Mouse (Mus musculus) kidney, adult 2 months (tissue): ENCODE data around the gene Ell. TPM values are rescaled to one million over a fixed set of nuclear protein-coding genes. Genes with fewer than 3 reads are reported as not detected.

Source experiments
- DNase-seq: peaks from one replicate; pipeline ENCODE4 v3.0.0; 2021
- H3K27ac ChIP-seq: fragments of 200-500 bp; 2 replicates; pipeline ENCODE4 v1.5.1; 2012; ENCODE audit warnings: low read depth, low read length, control low read depth, inconsistent platforms; ENCODE audit not compliant: insufficient read depth
- H3K27me3 ChIP-seq: fragments of 200-500 bp; replicated peaks from 2 replicates; pipeline ENCODE4 v1.6.1; 2012; ENCODE audit warnings: mild to moderate bottlenecking, moderate library complexity, low read length, inconsistent platforms; ENCODE audit not compliant: control insufficient read depth, insufficient read depth
- H3K36me3 ChIP-seq: fragments of 200-500 bp; 2 replicates; pipeline ENCODE4 v1.6.1; 2012; ENCODE audit warnings: mild to moderate bottlenecking, moderate library complexity, low read length, inconsistent platforms; ENCODE audit not compliant: control insufficient read depth, insufficient read depth
- H3K4me1 ChIP-seq: fragments of 200-500 bp; 2 replicates; pipeline ENCODE4 v1.6.1; 2011; ENCODE audit warnings: low read length; ENCODE audit not compliant: control insufficient read depth, insufficient read depth
- H3K4me3 ChIP-seq: fragments of 200-500 bp; 2 replicates; pipeline ENCODE4 v1.5.1; 2011; ENCODE audit warnings: mild to moderate bottlenecking, low read depth, low read length, control low read depth; ENCODE audit not compliant: insufficient read depth
- CTCF ChIP-seq: fragments of 200-500 bp; conservative IDR thresholded peaks from 2 replicates; pipeline ENCODE4 v1.5.1; 2011; ENCODE audit warnings: low read depth, mild to moderate bottlenecking, control low read depth, low read length, moderate library complexity, mixed read lengths; ENCODE audit not compliant: insufficient read depth, insufficient read length
- POLR2A ChIP-seq: fragments of 200-500 bp; IDR thresholded peaks from one replicate; pipeline ENCODE4 v1.6.1; 2011; ENCODE audit warnings: low read depth, low read length, control low read depth
- WGBS: fragments of 180-500 bp; shearing (Covaris S2); methylation state at CpG from one replicate; pipeline ENCODE4 v1.1.7; 2018; 5-methylcytosine and 5-hydroxymethylcytosine counted together
- polyA plus RNA-seq: library from polyadenylated mRNA; depleted of rRNA; stranded (reverse); fragments of >200 nt; gene quantifications from 2 replicates; pipeline ENCODE4 v1.2.3, GENCODE M21; 2012

Gene Ell
- polyA plus RNA-seq, 1 experiment = 16.4 TPM

DNA sequence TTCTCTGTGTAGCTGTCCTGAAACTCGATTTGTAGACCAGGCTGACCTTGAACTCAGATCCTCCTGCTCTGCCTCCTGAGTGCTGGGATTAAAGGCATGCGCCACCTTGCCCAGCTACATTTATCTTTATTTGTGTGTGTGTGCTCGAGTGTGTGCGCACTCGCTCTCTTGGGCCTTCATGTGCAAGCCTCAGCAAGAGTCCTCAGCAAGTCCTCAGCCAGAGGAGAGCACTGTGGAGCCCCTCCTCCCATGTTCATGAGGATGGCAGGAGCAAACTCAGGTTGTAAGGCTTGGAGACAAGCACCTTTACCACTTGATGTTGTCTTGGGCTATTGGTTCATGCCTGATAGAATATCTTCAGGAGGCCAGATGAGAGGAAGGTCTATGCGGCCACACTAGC lies 8.5 kb downstream of the Ell start:
- no peaks in the 10 kb centered on the region for H3K36me3 ChIP-seq
- H3K27me3 ChIP-seq = no peaks in the 10 kb centered on the region
- no peak overlapping the region for H3K4me3 ChIP-seq
- 88% methylated on average over 6 of the region's 6 CpGs for WGBS
- no peak for DNase-seq
- no peak overlapping the region for H3K27ac ChIP-seq
- TF ChIP-seq POLR2A (no peak), CTCF (no peak)
- H3K4me1 ChIP-seq = peaks cover 22% of the 10 kb centered on the region; the same call in 1 of the 2 replicates

DNA sequence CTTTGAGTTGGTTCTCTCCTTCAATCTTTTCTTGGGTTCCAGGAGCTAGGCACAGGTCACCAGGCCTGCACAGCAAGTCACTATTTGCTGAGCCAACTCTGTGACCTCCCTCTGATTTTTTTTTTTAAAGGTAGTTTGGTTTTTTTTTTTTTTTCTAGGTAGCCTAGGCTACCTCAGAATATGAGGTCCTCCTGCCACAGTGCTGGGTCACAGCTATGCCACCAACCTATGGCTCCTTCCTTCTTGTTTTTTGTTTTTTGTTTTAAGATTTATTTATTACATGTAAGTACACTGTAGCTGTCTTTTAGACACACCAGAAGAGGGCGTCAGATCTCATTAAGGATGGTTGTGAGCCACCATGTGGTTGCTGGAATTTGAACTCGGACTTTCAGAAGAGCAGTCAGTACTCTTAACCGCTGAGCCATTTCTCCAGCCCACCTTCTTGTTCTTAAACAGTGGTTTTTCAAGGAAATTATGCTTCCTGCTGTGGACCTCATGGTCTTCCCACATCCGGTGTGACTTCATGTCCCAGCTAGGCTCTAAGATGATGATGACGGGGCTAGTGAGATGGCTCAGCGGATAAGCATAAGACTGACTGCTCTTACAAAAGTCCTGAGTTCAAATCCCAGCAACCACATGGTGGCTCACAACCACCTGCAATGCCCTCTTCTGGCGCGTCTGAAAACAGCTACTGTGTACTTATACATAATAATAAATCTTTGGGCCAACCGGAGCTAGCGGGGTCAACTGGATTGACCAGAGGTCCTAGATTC lies 10.3 kb downstream of the Ell start:
- WGBS = 80% methylated on average over 10 of the region's 10 CpGs
- H3K4me3 ChIP-seq = no peak overlapping the region
- DNase-seq = no peak
- no peaks in the 10 kb centered on the region for H3K27me3 ChIP-seq
- H3K36me3 ChIP-seq = no peaks in the 10 kb centered on the region
- no peak overlapping the region for H3K27ac ChIP-seq
- peaks cover 20% of the 10 kb centered on the region for H3K4me1 ChIP-seq
- TF ChIP-seq CTCF (no peak), POLR2A (no peak)

DNA sequence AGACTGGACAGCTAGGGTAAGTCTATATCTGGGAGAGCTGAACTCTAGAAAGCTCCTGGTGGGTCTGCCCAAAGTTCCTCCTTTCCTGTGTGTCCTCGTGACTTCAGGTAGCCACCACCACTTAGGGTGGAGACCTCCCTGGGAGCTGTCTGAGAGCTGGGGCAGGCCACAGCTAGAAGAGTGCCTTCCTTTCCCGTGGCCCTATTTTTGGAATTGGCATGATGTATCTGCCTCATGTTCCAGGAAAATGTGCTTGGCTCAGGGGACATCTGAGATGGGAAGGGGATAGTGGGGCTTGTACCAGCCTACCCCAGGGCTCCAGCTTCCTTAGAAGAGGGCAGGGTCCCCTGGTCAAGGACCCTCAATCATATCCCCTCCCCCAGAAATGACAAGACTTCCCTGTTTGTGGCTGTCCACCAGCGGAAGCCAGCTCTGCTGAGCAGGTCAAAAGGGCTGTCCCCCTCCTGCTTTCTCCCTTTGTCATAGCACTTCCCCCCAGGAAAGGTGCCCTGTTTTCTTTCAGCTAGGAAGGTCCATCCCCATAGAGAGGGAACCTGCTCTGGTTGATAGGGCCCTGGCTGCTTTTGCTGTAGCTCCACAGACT lies 12.4 kb downstream of the Ell start:
- Histone ChIP-seq H3K4me3 (no peak overlapping the region), H3K27ac (no peak overlapping the region), H3K4me1 (peaks cover 20% of the 10 kb centered on the region), H3K27me3 (no peaks in the 10 kb centered on the region), H3K36me3 (no peaks in the 10 kb centered on the region)
- TF ChIP-seq CTCF = no peak
- TF ChIP-seq POLR2A = no peak
- DNase-seq = no peak
- 52% methylated on average over 3 of the region's 3 CpGs for WGBS

DNA sequence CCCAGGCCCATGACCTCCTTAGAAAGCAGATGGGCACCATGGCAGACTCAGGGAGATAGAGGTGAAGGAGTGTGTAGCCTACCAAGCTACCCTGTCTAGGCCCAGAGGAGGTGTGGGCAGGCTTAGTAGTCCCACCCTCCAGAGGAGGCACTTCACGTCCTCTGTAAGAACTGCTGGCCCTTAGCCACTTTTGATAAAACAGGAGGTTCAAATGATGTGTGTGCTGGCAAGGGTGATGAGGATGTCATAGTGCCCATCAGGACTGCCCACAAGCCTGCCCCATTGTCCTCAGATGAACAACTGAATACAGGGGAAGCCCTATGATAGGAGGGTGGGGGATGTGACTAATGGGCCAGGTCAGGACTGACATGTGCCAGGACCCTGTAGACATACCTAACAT lies 13.6 kb downstream of the Ell start:
- TF ChIP-seq POLR2A = no peak
- TF ChIP-seq CTCF = no peak
- Histone ChIP-seq H3K36me3 (no peaks in the 10 kb centered on the region), H3K27ac (no peak overlapping the region), H3K4me3 (no peak overlapping the region), H3K27me3 (no peaks in the 10 kb centered on the region), H3K4me1 (peaks cover 20% of the 10 kb centered on the region)
- DNase-seq = no peak
- 29% methylated on average over 1 of the region's 1 CpGs for WGBS

DNA sequence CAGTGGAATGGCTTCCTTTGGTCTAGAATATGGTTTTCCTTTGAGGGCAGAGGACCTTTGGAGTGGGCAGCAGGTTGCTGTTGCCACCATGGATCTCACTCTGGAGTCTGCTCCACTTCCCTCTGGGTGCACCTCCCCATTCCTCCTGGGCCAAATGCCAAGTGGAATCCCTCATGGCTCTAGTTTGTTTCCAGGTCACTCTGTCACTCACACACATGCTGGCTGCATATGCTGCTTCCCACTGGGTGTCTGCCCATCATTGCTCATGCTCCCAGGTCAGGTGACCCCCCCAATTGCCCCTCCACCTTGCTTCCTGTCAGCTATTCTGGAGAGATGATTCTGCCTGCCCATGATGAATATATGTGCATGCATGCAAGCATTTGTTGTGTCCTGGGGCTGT lies 14.5 kb downstream of the Ell start:
- Histone ChIP-seq H3K4me1 (peaks cover 15% of the 10 kb centered on the region), H3K4me3 (no peak overlapping the region), H3K27me3 (no peaks in the 10 kb centered on the region), H3K27ac (no peak overlapping the region), H3K36me3 (no peaks in the 10 kb centered on the region)
- DNase-seq = peak; percentile 81
- TF ChIP-seq CTCF (no peak), POLR2A (no peak)

DNA sequence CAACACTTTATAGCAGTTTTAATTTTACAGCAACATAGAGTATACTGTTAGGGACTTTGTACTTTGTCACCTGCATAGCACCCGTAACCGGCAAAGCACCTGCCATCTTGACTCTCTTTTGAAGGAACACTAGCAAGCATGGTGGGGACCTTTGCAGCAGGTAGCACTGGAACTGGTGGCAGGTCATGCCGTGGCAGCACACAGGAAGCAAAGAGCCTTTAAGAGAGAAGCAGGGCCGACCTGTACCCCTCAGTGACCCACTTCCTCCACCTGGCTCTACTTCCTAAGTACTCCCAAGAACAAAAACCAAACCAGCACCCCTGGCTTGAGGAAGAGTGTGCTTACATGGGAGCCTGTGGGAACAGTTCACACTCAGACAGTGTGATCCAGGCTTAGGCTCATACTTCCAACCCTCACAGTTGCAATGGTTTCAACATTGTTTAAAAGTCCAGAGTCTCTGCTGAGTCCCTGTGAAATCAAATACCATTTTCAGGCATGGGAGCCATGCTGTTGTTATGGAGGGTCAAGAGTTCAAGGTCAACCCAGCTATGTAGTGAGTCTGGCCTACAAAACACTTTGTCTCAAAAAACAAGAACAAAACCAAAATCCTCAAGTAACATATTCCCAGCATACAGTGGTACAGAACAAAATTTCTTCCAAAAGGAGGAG lies 16.0 kb downstream of the Ell start:
- H3K36me3 ChIP-seq = no peaks in the 10 kb centered on the region
- DNase-seq = no peak
- TF ChIP-seq CTCF = no peak
- TF ChIP-seq POLR2A = no peak
- no peaks in the 10 kb centered on the region for H3K27me3 ChIP-seq
- H3K4me3 ChIP-seq = no peak overlapping the region
- H3K4me1 ChIP-seq = peaks cover 19% of the 10 kb centered on the region
- H3K27ac ChIP-seq = no peak overlapping the region
- WGBS = 74% methylated on average over 4 of the region's 4 CpGs

DNA sequence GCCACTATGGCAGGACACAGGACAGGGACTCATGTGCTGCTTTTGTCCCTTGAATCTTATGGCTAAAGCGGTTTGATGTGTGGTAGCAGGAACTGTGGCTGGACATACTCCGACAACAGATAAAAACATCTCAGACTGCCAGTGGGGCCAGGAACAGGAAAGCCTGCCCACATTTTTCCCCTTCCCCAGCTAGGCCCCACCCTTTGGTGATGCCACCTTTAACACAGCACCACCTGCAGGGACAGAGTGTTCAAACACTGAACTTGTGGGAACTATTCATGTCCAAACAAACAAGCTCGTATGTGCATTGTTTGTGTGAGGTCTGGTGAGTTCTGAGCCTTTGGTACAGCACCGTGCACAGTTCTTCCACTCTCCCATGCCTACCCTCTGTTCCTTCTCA lies 19.1 kb downstream of the Ell start:
- peaks cover 18% of the 10 kb centered on the region for H3K4me1 ChIP-seq
- WGBS = 44% methylated on average over 4 of the region's 4 CpGs
- no peak for DNase-seq

More for the DNA sequence above, 19.1 kb downstream of the Ell start:
- Histone ChIP-seq H3K27ac (peak overlapping the region; percentile 19; the same call in 1 of the 2 replicates), H3K36me3 (no peaks in the 10 kb centered on the region), H3K4me3 (no peak overlapping the region), H3K27me3 (no peaks in the 10 kb centered on the region)
- TF ChIP-seq CTCF (peak; percentile 35; the same call in 1 of the 2 replicates), POLR2A (no peak)
